Mouse (Mus musculus): ENCODE data around the gene Pgm3.

The Pgm3 gene

GRCm38 (mm10) chr9:86569314-86569910, 2.2 kb downstream of the Pgm3 start:
- DNase-seq (ENCODE audit: low spot score) = peak; percentile 9

DNA sequence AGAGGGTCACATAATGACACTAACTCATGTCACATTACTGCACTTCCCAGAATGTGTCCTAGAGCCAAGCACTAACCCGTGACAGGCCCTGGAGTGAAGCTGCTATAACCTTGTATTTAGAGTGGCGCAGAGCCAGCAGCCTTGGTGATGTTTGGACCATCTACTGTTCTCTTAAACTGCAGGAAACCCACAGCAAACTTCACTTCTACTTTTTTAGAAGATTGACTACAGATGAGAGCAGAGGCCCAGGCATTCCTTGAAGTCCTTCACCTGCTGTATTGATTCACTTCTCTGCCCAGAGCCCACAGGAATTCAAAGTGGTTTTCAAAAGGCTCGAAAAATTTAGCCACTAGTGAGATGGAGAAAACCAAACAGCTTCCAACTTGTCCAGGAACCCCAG, 11.1 kb downstream of the Pgm3 start:
- peak; percentile 22 for DNase-seq (ENCODE audit: low spot score)

DNA sequence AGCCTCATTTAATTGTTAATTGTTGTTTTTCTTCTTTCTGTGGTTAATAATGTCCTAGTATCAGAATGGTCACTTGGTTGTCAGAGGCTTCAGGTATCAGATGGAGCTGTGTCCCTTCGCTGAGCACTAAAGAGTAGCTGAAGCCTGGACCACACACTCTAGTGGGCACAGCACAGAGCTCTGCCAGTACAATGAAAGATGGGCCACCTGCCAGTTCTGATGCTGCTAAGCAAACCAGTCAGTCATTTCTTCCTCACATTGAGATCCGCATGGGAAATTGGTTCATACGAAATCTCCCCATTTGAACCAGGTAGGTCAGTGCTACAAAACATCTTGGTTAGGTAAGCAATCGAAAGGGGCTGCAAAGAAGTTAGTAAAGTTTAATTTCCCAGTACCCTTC, 17.0 kb downstream of the Pgm3 start:
- no peak for DNase-seq (ENCODE audit: low spot score)

DNA sequence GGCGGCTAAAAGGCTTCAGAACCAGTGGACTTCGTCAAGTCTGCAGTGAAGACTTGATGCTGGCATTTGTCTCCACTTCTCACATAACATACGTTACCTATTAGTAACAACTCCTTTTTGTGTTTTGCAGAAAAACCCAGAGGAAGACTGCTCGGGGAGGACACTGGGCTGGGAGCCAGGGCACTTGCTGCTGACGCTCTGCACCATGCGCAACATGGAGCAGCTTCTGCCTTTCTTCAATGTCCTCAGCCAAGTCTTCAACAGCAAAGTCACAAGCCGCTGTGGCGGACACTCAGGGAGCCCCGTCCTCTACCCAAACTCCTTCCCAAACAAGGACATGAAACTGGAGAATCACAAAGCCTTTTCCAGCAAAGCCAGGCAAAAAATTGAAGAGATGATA, 17.8 kb downstream of the Pgm3 start:
- DNase-seq (ENCODE audit: low spot score) = no peak

DNA sequence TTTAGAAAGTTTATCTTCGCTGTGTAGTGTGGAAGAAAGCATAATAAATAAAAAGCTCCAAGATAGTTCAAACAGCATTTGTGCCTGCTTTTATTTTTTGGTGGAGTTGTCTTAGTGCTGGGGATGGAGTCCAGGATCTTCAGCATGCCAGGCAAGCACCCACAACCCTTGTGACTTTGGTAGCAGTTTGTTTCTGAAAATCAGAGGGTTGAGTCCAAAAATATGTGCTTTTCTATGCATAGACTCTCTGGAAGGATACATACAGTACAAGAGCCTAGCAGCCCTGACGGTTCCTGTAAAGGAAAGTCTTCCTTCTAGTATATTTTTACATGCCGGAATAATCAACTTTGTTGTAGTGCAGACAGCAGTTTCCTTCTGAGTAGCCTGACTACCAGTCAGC, 20.9 kb downstream of the Pgm3 start:
- no peak for DNase-seq (ENCODE audit: low spot score)

GRCm38 (mm10) chr9:86549637-86550162, 21.9 kb downstream of the Pgm3 start:
- DNase-seq (ENCODE audit: low spot score) = no peak

DNA sequence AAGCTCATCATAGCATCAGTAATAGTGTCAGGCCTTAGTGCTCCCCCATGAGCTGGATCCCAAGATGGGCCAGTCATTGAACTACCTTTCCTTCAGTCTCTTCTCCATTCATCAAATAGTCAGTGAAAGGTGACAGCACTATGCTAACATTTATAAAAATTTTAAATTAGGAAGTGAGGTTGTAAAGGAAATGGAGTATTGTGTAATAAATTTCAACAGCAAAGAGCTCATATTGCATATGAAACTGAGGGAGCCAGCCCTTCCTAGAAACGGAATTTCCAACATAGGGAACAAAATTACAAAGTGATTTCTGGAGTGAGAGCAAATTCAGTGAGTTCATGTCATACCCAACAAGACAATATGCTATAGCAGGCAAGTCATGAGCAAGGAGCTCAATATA, 27.1 kb downstream of the Pgm3 start:
- DNase-seq (ENCODE audit: low spot score) = no peak

GRCm38 (mm10) chr9:86543451-86543850, 28.2 kb downstream of the Pgm3 start:
- DNase-seq (ENCODE audit: low spot score) = no peak

- DNase-seq (ENCODE audit: low spot score) = no peak
These were observed 37.6 kb downstream of the Pgm3 start for GRCm38 (mm10) chr9:86534071-86534470.

DNA sequence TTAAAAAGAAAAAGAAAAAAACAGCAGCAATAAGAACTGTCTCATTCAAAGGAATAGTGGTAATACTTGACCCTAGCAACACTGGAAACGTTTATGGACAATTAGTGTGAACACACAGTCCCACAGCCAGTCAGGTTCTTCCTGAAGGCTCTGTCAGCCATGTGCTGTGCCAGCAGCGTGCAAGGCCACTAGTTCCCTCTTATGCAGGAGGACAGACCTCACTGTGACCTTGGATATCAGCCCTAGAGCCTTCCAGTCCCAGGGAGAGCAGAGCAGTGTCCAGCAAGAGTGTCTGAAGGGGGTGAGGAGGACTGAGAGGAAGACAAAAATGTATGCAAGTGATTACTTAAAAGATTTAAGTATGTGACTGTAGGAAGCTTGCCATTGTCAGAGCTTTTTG, 46.0 kb downstream of the Pgm3 start:
- peak; percentile 19 for DNase-seq (ENCODE audit: low spot score)

- DNase-seq (ENCODE audit: low spot score) = no peak
These were observed 49.3 kb downstream of the Pgm3 start for GRCm38 (mm10) chr9:86522335-86522734.

DNA sequence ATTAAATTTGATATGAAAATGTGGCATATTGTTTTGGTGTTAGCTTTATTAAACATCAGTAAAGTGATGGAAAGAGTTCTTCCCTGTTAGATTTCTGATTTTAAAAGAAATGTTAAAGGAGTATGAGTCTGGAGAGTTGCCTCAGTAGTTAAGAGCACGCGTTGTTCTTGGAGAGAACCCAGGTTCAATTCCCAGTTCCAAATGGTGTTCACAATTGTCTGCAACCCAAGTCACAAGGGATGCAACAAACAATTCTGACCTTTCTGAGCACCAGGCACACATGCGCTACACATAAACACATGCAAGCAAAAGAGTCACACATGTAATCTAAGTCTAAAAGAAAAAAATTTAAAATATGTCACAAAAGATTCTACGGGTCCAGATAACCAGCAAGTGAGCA, 56.8 kb downstream of the Pgm3 start:
- DNase-seq (ENCODE audit: low spot score) = no peak

DNA sequence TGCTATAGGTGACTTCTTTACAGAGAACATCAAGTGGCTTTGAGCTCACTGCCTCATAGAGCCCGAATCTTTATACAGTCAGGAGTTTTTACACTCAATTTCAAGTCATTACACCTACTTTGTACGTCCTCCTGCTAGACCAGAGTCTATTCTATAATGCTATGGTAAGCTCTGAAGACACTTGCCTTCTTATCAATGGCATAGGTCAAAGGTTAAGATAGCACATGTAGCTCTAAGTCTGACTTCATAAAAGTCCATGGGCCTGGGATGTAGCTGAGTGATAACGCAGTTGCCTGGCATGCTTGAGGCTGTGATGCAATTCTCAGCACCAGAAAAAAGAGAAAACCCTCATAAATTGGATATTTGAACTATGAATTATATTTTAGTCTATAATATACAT, 57.3 kb downstream of the Pgm3 start:
- no peak for DNase-seq (ENCODE audit: low spot score)

- DNase-seq (ENCODE audit: low spot score) = no peak
These were observed 57.9 kb downstream of the Pgm3 start for GRCm38 (mm10) chr9:86513733-86514132.

DNA sequence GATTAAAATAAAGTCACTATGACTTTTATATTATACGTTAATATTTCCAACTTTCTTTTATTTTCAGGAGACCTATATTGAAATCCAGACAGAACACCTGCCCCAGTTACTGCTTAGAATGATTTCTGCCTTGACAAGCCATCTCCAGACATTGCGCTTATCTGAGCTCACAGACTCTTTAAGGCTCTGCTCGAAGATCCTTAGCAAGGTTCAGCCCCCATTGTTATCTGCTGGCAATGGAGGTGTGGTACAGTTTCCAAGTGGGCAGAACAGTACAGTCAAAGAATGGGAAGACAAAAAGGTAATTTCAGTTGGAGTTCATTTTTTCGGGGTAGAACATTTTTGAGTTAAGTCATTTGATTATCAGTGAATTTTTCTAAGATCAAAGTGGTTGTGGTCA, 64.2 kb downstream of the Pgm3 start:
- DNase-seq (ENCODE audit: low spot score) = no peak

Data from ovary, postnatal 36 days (tissue).